In genomic region chr6:91807169-91807568, GRCm38 (mm10) we compare ENCODE assay signal across 8 mouse cellular contexts. TPM values are rescaled to one million over a fixed set of nuclear protein-coding genes. Genes with fewer than 3 reads are reported as not detected.
DNase-seq lines count a peak whose midpoint lies in the region; ATAC-seq and TF ChIP-seq lines count a peak whose summit lies in the region.

No protein-coding gene starts in this region.

- H3K27me3 ChIP-seq in intestine, embryonic 15.5 days (replicated peaks), result peaks cover 29% of the 10 kb centered on the region
- H3K27me3 ChIP-seq in neural tube, embryonic 12.5 days (replicated peaks), result peaks cover 35% of the 10 kb centered on the region

- no peaks in the 10 kb centered on the region for H3K36me3 ChIP-seq in intestine, embryonic 15.5 days
- H3K36me3 ChIP-seq in neural tube, embryonic 12.5 days, result no peaks in the 10 kb centered on the region

- no peaks in the 10 kb centered on the region for H3K9me3 ChIP-seq in intestine, embryonic 15.5 days
- H3K9me3 ChIP-seq in neural tube, embryonic 12.5 days, result no peaks in the 10 kb centered on the region

- peak overlapping the region; percentile 51 for H3K27ac ChIP-seq in gastrocnemius, adult 2 months
- no peak overlapping the region for H3K27ac ChIP-seq in intestine, embryonic 15.5 days
- no peak overlapping the region for H3K27ac ChIP-seq in neural tube, embryonic 12.5 days

- intact Hi-C loops in gastrocnemius, adult 2 months (cut with DNase I), result no loop called here

- no peak for TF ChIP-seq CTCF in gastrocnemius, adult 2 months (IDR thresholded peaks at IDR 0.05)

- ATAC-seq in intestine, embryonic 15.5 days, result peak; percentile 17; the same call in 1 of the 2 replicates
- ATAC-seq in neural tube, embryonic 12.5 days (ENCODE audit: low FRiP score, low read depth), result no peak

- peaks cover 8% of the 10 kb centered on the region for H3K4me1 ChIP-seq in intestine, embryonic 15.5 days (replicated peaks)
- H3K4me1 ChIP-seq in neural tube, embryonic 12.5 days, result peaks cover 22% of the 10 kb centered on the region

- peak overlapping the region; percentile 63 for H3K4me2 ChIP-seq in intestine, embryonic 15.5 days (replicated peaks)
- H3K4me2 ChIP-seq in neural tube, embryonic 12.5 days (replicated peaks), result peak overlapping the region; percentile 49

- peak overlapping the region; percentile 70 for H3K4me3 ChIP-seq in gastrocnemius, adult 2 months
- H3K4me3 ChIP-seq in intestine, embryonic 15.5 days (replicated peaks), result peak overlapping the region; percentile 20
- no peak overlapping the region for H3K4me3 ChIP-seq in neural tube, embryonic 12.5 days

- DNase-seq in gastrocnemius, adult 2 months, result peak; percentile 55
- DNase-seq in gastrocnemius, adult 8-10 months (ENCODE audit: low spot score in 2 of 2), result no peak
- DNase-seq in thymus, postnatal 4 days, result peak; percentile 13
- no peak for DNase-seq in thymus, postnatal 10 days (ENCODE audit: low spot score in 2 of 2)
- DNase-seq in urinary bladder, postnatal 36 days (ENCODE audit: low spot score in 2 of 2), result no peak
- no peak for DNase-seq in lung, postnatal 25 days (ENCODE audit: low spot score)

- 3% methylated on average over 23 of the region's 23 CpGs for WGBS in intestine, embryonic 15.5 days
- 5% methylated on average over 23 of the region's 23 CpGs for WGBS in neural tube, embryonic 12.5 days

- H3K9ac ChIP-seq in intestine, embryonic 15.5 days, result no peak overlapping the region
- 0 out of 2 replicates have a peak overlapping the region, but pooled peaks have one; percentile 26 for H3K9ac ChIP-seq in neural tube, embryonic 12.5 days

RNA-seq across cellular contexts. Expression of gene Grip2, which starts 19.9 kb away (rescaled TPM):
- total RNA-seq in gastrocnemius, adult 2 months (2021), result 1 to 10 TPM; 4.5 to 5.2 TPM
- 1 to 10 TPM in 3 of 4 experiments, under 1 TPM in 1; 0.92 to 2.8 (median 2.2) TPM for total RNA-seq in gastrocnemius, adult 8-10 months (2022)
- polyA plus RNA-seq in intestine, embryonic 15.5 days (2015; fragmentation: Nextera tagmentation; extraction: Ambion mirVana), result 0.45 and 0.49 TPM in 2 replicates
- 4.5 and 4.9 TPM in 2 replicates for polyA plus RNA-seq in neural tube, embryonic 12.5 days (2016; fragmentation: Nextera tagmentation; extraction: Ambion mirVana)

Comparison
In these comparisons a context has a peak if more than half of its experiments do, and no peak if none do; other contexts are left out.
1. DNase-seq: peak in gastrocnemius, adult 2 months (single experiment) and thymus, postnatal 4 days (single experiment); none in gastrocnemius, adult 8-10 months (0 of 2), thymus, postnatal 10 days (0 of 2), urinary bladder, postnatal 36 days (0 of 2) and lung, postnatal 25 days (single experiment).